Mouse (Mus musculus): ENCODE measurements at regions not wholly inside any gene's neighbourhood (a gene's known extent, or its start where the extent isn't known, plus 50 kb on each side); places are given as distances from the start of the nearest gene placed in this dataset.
"Not testable (repeated sequence)": the region's sequence is repeated elsewhere in the genome, so short reads cannot be mapped to it uniquely, and the experiment has no call there.

GRCm38 (mm10) chr12:32434506-32435002 is 56.0 kb downstream of the Ccdc71l start:
- no peak for DNase-seq

DNA sequence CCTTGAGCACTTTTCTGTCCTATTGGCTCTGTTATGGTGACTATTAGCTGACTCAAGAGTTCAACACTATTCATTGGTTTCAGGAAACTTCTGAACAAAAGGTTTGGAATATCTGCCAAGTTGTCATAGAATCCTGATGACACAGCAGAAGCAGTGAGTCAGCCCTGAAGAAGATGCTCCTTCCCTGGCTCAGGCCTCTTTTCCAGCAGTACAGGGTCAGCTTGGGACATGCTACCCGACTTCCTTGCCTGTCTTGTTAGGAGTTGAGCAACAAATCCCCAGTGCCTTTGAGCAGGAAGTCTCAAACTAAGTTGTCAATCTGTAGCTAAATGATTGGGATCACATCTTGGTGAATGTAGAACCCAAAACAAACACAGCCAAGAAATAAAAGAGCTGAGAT is 56.6 kb downstream of the Ccdc71l start:
- peak; percentile 1 for DNase-seq

DNA sequence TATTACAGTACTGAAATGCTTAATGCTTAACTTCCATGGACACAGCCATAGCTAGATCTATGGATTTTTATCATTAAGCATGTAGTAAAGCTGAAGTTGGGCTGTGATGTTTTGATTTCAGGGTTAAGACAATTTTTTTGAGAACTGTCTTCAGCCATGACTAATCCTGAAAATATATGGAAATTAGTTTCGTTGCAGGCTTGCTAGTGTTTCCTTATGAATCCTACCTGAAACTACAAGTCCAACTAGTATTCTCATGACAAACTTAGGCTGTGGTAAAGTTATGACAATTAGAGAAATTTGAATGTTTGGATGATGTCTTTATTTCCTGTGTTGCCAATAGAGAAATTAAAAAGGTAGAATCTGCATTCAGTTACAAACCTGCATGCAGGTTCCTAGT is 59.7 kb downstream of the Ccdc71l start:
- DNase-seq: no peak

- no peak for DNase-seq
Measured at GRCm38 (mm10) chr12:32444770-32445169, 66.3 kb downstream of the Ccdc71l start.

- no peak for DNase-seq
Measured at GRCm38 (mm10) chr12:32445874-32446273, 67.4 kb downstream of the Ccdc71l start.

- no peak for DNase-seq
Measured at GRCm38 (mm10) chr12:32449373-32449772, 70.9 kb downstream of the Ccdc71l start.

DNA sequence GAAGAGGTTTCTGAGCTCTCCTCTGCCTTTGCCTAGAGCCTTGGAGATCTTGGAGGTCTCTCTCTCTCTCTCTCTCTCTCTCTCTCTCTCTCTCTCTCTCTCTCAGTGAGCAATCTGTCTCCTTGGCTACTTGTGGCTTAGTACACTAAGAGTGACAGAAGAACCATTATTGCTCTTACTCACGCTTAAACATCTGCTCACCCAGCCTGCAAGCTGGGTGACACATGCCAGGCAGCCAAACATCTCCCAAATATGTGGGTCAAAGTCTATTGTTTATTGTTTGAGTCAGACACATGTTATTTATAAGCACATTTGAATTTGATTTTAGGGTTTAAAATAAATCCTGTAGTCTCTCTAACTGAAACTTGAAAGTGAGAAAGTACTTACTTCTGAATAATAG is 72.7 kb downstream of the Ccdc71l start:
- DNase-seq: no peak

GRCm38 (mm10) chr12:32454794-32455193 is 76.3 kb downstream of the Ccdc71l start:
- DNase-seq: no peak

GRCm38 (mm10) chr12:32455231-32455630 is 76.7 kb downstream of the Ccdc71l start:
- not testable (repeated sequence) for DNase-seq

DNA sequence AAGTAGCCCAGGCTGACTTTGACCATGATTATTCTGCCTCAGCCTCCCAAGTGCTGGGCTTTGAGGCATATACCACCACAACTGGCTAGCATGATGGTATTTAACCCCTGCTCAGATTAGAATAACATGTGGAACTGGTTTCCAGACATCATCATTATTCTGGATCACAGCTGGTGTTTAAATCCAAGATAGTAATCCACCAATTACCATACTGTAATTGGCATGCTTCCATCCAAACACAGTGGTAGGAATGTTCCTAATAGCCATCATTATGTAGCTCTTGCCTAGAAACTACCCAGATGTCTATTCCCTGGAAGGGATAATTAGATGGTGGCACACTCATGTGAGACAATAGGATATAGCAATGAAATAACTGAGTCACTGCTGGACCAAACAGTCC is 77.4 kb downstream of the Ccdc71l start:
- DNase-seq: no peak

GRCm38 (mm10) chr12:32456796-32457195 is 78.3 kb downstream of the Ccdc71l start:
- no peak for DNase-seq

DNA sequence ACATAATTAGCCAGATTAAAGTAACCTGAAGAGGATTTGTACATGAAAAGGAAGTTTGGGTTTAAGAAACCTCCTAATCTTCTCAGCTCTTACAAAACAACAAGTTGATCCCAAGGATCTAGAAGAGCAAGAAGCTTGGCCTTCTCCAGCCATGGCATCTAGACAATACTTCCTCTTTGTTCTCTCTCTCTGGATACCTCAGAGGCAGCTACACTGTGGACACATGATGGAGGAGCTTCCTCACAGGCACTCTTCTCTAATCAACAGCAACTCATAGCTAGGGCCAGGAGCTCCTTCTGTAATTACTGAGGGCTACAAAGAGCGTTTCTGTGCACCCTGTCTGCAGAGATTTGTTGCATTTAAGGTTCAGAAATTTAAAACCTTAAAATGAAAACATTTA is 79.9 kb downstream of the Ccdc71l start:
- DNase-seq: no peak

GRCm38 (mm10) chr12:32460330-32460998 is 82.0 kb downstream of the Ccdc71l start:
- DNase-seq: no peak

DNA sequence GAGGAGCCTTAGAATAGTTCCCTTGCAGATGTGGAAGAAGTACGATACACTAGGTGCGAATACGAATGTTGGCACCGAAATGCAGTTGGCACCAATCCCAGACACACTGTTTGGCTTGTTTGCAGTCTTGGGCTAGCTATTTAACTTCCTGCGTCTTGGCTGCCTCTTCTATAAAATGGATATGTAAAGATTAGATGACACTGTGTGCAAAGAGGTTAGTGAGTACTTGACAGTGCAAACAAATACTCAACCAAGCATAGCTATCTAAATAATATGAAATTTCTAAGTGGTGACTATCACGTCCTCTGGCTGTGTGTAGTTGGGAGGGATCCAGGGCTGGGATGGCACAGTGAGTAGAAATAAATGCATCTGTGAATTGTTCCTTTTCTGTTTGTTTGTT is 86.9 kb downstream of the Ccdc71l start:
- no peak for DNase-seq

GRCm38 (mm10) chr12:32469863-32470262 is 91.4 kb downstream of the Ccdc71l start:
- no peak for DNase-seq

DNA sequence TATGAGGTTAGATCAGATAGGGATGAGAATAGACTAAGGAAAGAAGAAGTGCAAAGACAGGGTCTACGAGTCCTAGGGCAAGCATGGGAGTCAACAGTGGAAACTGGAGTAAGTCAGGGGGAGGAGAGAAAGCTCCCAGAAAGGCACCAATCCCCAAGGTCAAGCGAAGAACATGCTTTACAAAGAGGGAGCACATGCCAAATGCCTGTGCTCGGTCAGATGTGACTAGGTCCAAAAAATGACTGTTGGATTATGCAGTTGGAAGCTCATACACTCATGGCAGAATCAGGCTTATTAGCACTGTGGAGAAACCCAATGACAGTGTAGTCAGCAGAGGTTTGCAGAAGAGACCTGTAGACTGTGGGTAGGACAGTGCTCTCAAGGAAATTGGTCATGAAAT is 100.9 kb downstream of the Ccdc71l start:
- DNase-seq: no peak

DNA sequence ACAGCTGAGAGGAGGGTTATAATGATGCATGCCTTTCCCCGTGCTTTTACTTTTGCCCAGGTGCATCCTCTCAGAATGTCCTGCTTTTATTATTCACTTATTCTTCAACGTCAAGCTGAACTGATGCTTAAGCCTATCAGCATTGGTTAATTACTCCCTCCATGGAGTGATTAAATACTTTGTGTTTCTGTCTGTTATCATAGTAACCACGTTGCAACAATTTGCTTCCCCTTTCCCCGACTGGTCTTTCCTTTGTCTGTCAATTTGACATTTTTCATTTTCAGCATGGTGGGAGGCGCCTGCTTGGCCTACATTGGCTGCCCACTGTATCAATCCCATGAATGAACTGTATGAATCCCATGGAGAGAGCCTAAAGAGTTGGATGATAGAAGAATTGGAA is 101.8 kb downstream of the Ccdc71l start:
- no peak for DNase-seq

DNA sequence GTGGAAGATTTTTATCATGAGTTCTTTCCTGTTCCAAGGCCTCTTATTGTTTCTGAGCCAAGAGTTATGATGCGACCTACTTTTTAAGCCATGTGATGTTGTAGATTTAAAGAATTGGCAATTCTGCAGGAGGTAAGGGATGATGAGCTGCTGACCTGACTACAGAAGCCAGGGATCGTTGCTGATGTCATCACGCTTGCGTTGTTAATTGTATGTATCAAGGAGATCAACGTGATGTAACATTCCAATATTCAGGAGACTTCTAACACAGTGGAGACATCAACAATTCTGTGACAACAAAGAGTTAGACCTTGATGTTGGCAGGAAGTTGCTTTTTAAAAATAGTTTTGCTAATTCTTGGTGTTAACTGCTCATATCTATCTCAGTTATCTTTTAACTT is 102.5 kb downstream of the Ccdc71l start:
- DNase-seq: no peak

DNA sequence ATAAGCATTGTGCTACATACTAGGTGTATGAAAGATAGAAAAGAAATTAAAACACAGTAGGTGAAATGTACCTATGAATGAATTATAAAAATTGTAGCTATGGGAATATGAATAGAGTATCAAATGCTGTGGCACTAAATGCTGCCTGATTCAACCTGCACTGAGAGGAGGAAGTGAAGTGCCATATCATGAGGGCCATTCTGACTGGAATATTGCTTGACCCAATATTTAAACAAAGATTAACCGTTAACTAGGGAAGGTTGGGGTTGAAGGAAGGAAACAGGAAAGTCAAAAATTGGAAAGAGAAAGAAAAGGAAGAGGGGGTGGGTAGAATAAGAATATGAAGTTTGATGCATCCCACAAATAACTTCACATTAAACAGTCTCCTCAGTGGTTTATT is 103.8 kb downstream of the Ccdc71l start:
- no peak for DNase-seq

DNA sequence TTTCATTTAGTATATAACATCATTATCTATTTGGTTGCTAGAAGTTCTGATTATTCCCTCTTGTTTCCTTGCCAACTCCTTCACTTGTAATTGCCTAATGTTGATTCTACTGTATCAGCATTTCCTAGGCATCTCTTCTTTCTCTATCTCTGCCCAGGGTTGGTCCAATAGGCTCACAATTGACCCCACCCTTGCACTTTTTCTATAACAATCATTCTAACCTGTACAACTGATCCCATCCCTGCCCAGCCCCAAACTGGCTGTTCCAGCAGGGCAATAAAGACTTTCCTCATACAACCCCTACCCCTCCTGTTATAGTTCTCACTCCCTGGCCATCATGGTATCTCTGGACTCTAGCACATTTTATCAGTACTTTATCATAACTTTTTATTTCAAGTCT is 104.3 kb downstream of the Ccdc71l start:
- no peak for DNase-seq

GRCm38 (mm10) chr12:32486246-32486645 is 107.7 kb downstream of the Ccdc71l start:
- no peak for DNase-seq

GRCm38 (mm10) chr12:32486729-32487128 is 108.2 kb downstream of the Ccdc71l start:
- no peak for DNase-seq

GRCm38 (mm10) chr12:32487883-32488577 is 109.5 kb downstream of the Ccdc71l start:
- DNase-seq: no peak

- no peak for DNase-seq
Measured at GRCm38 (mm10) chr12:32488578-32488892, 110.0 kb downstream of the Ccdc71l start.
